Mouse (Mus musculus): ENCODE measurements around the gene Cdh7.

DNA sequence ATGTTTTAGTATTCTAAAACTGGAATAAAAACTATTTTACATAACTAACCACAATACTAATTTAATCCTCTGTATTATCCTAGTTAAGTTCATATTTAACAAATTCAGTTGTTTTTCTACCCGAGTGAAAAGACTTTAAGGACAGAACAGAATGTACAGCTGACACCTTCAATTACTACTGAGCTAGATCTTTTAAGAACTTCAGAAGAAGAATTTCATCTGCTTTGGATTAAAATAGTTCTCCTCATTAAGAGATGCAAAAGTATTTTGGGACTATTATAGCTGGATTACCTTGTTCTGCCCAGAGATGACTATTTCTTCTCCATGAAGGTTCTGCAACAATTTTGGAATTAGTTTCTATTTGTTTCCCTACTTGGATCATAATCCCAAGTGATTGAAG lies 135.8 kb downstream of the Cdh7 start:
- TF ChIP-seq CHD2 (IDR thresholded peaks at IDR 0.05; ENCODE audit: low read length) = no peak
- no peak for TF ChIP-seq GATA1 (IDR thresholded peaks at IDR 0.05; ENCODE audit: low read depth, low read length)
- TF ChIP-seq ZC3H11A (IDR thresholded peaks at IDR 0.05; ENCODE audit: low read depth, low read length) = no peak
- TF ChIP-seq NRF1 (IDR thresholded peaks at IDR 0.05; ENCODE audit: insufficient read depth, low read depth, low read length, poor library complexity, severe bottlenecking) = no peak
- TF ChIP-seq MAX (IDR thresholded peaks at IDR 0.05; ENCODE audit: low read length) = no peak
- TF ChIP-seq POLR2AphosphoS2 (IDR thresholded peaks at IDR 0.05; ENCODE audit: low read length) = no peak
- TF ChIP-seq EP300 (IDR thresholded peaks at IDR 0.05; ENCODE audit: low read depth in 1 of 2, low read length in 2 of 2) = no peak
- TF ChIP-seq ETS1 (IDR thresholded peaks at IDR 0.05; ENCODE audit: low read depth, low read length) = no peak
- no peak for TF ChIP-seq MYC (IDR thresholded peaks at IDR 0.05; ENCODE audit: low read depth, low read length)
- no peak for TF ChIP-seq POLR2A (IDR thresholded peaks at IDR 0.05; ENCODE audit: control insufficient read depth in 1 of 2, insufficient read depth in 1 of 2, low read depth in 1 of 2, low read length in 2 of 2, poor library complexity in 1 of 2)
- no peak for TF ChIP-seq RCOR1 (IDR thresholded peaks at IDR 0.05; ENCODE audit: low read depth, low read length)
- TF ChIP-seq CTCF (IDR thresholded peaks at IDR 0.05 in 2 of 3, conservative IDR thresholded peaks at IDR 0.05 in 1 of 3; ENCODE audit: control insufficient read depth in 1 of 3, insufficient read depth in 1 of 3, low read depth in 2 of 3, low read length in 3 of 3, poor library complexity in 1 of 3, severe bottlenecking in 1 of 3) = no peak
- TF ChIP-seq HCFC1 (IDR thresholded peaks at IDR 0.05; ENCODE audit: low read depth, low read length) = no peak

All from MEL (cell line).